Mouse (Mus musculus) MEL (cell line): ENCODE data around the gene Zfp568. TPM values are rescaled to one million over a fixed set of nuclear protein-coding genes. Genes with fewer than 3 reads are reported as not detected.

Experiments
- DNase-seq: peaks from one replicate; pipeline ENCODE4 v3.0.0; 2011; ENCODE audit warnings: low read depth, low spot score
- H3K27ac ChIP-seq: 2 replicates; pipeline ENCODE4 v1.5.1; 2012; ENCODE audit warnings: low read depth, mild to moderate bottlenecking, control low read depth, low read length, moderate library complexity; ENCODE audit not compliant: control insufficient read depth
- H3K27me3 ChIP-seq, 2 experiments: fragments of 150-350 bp in 1 of 2; sonication (generic) in 1 of 2; 2 replicates each; pipeline ENCODE4 v1.6.1; 2012; ENCODE audit warnings: low read length in 2 of 2, mild to moderate bottlenecking in 2 of 2, improper control_type of control experiment in 1 of 2, moderate library complexity in 1 of 2; ENCODE audit not compliant: insufficient read depth in 2 of 2, control insufficient read depth in 1 of 2
- H3K36me3 ChIP-seq, 2 experiments: 2 replicates each; pipeline ENCODE4 v1.6.1; 2012 to 2014; ENCODE audit warnings: low read length in 2 of 2, improper control_type of control experiment in 1 of 2, inconsistent platforms in 1 of 2, mild to moderate bottlenecking in 1 of 2; ENCODE audit not compliant: insufficient read depth in 2 of 2, control insufficient read depth in 1 of 2
- H3K4me1 ChIP-seq, 2 experiments: fragments of 150-350 bp in 1 of 2; sonication (generic) in 1 of 2; 2 replicates each; pipeline ENCODE4 v1.6.1; 2012; ENCODE audit warnings: low read length in 2 of 2, improper control_type of control experiment in 1 of 2, mild to moderate bottlenecking in 1 of 2; ENCODE audit not compliant: insufficient read depth in 2 of 2, control insufficient read depth in 1 of 2
- H3K4me3 ChIP-seq, 2 experiments: fragments of 150-350 bp in 1 of 2; sonication (generic) in 1 of 2; 2 replicates each; pipeline ENCODE4 v1.5.1; 2012; ENCODE audit warnings: low read depth in 2 of 2, low read length in 2 of 2, mild to moderate bottlenecking in 2 of 2, moderate library complexity in 2 of 2, control low read depth in 1 of 2, improper control_type of control experiment in 1 of 2; ENCODE audit not compliant: control insufficient read depth in 1 of 2, insufficient read depth in 1 of 2
- H3K79me2 ChIP-seq: 2 replicates; pipeline ENCODE4 v1.6.1; 2012; ENCODE audit warnings: mild to moderate bottlenecking, low read length, moderate library complexity; ENCODE audit not compliant: control insufficient read depth, poor library complexity, insufficient read depth
- H3K9ac ChIP-seq: 2 replicates; pipeline ENCODE4 v1.6.1; 2012; ENCODE audit warnings: low read depth, mild to moderate bottlenecking, control low read depth, low read length, moderate library complexity; ENCODE audit not compliant: control insufficient read depth, poor library complexity, severe bottlenecking
- H3K9me3 ChIP-seq: fragments of 150-350 bp; sonication (generic); replicated peaks from 2 replicates; pipeline ENCODE4 v1.6.1; 2012; ENCODE audit warnings: mild to moderate bottlenecking, low read length, improper control_type of control experiment, moderate library complexity; ENCODE audit not compliant: insufficient read depth
- BHLHE40 ChIP-seq: IDR thresholded peaks from 2 replicates; pipeline ENCODE4 v1.6.1; 2012; ENCODE audit warnings: low read depth, mild to moderate bottlenecking, inconsistent platforms, low read length, improper control_type of control experiment, borderline replicate concordance
- CHD1 ChIP-seq: IDR thresholded peaks from 2 replicates; pipeline ENCODE4 v1.6.1; 2012; ENCODE audit warnings: low read depth, mild to moderate bottlenecking, inconsistent platforms, low read length, improper control_type of control experiment
- CHD2 ChIP-seq: IDR thresholded peaks from 2 replicates; pipeline ENCODE4 v1.6.1; 2011; ENCODE audit warnings: low read length, improper control_type of control experiment
- EP300 ChIP-seq, 2 experiments: IDR thresholded peaks; 2 replicates each; pipeline ENCODE4 v1.6.1; 2011; ENCODE audit warnings: improper control_type of control experiment in 2 of 2, low read length in 2 of 2, low read depth in 1 of 2, mild to moderate bottlenecking in 1 of 2
- GABPA ChIP-seq: IDR thresholded peaks from 2 replicates; pipeline ENCODE4 v1.6.1; 2012; ENCODE audit warnings: low read depth, mild to moderate bottlenecking, inconsistent platforms, low read length, improper control_type of control experiment, moderate library complexity
- GATA1 ChIP-seq: IDR thresholded peaks from 2 replicates; pipeline ENCODE4 v1.6.1; 2011; ENCODE audit warnings: low read depth, low read length, improper control_type of control experiment
- MAZ ChIP-seq: IDR thresholded peaks from 2 replicates; pipeline ENCODE4 v1.6.1; 2012; ENCODE audit warnings: low read depth, mild to moderate bottlenecking, inconsistent platforms, low read length, improper control_type of control experiment
- MYC ChIP-seq: IDR thresholded peaks from 2 replicates; pipeline ENCODE4 v1.6.1; 2011; ENCODE audit warnings: low read depth, mild to moderate bottlenecking, low read length, improper control_type of control experiment, moderate library complexity
- POLR2AphosphoS5 ChIP-seq: IDR thresholded peaks from 2 replicates; pipeline ENCODE4 v1.6.1; 2012; ENCODE audit warnings: low read depth, borderline replicate concordance, mild to moderate bottlenecking, inconsistent platforms, low read length, moderate library complexity, mixed read lengths
- RAD21 ChIP-seq: IDR thresholded peaks from 2 replicates; pipeline ENCODE4 v1.6.1; 2011; ENCODE audit warnings: mild to moderate bottlenecking, low read depth, low read length, improper control_type of control experiment
- RCOR1 ChIP-seq: IDR thresholded peaks from 2 replicates; pipeline ENCODE4 v1.6.1; 2012; ENCODE audit warnings: low read depth, mild to moderate bottlenecking, inconsistent platforms, low read length, improper control_type of control experiment
- TCF12 ChIP-seq: IDR thresholded peaks from 2 replicates; pipeline ENCODE4 v1.6.1; 2014; ENCODE audit warnings: low read depth, mild to moderate bottlenecking, inconsistent platforms, low read length, improper control_type of control experiment, moderate library complexity
- USF1 ChIP-seq: IDR thresholded peaks from 2 replicates; pipeline ENCODE4 v1.6.1; 2014; ENCODE audit warnings: low read depth, mild to moderate bottlenecking, inconsistent platforms, low read length, improper control_type of control experiment, moderate library complexity
- USF2 ChIP-seq, 2 experiments: IDR thresholded peaks; 2 replicates each; pipeline ENCODE4 v1.6.1; 2011 to 2012; ENCODE audit warnings: improper control_type of control experiment in 2 of 2, low read length in 2 of 2, borderline replicate concordance in 1 of 2, inconsistent platforms in 1 of 2, low read depth in 1 of 2, mild to moderate bottlenecking in 1 of 2; ENCODE audit not compliant: insufficient read depth in 1 of 2
- ZKSCAN1 ChIP-seq: IDR thresholded peaks from 2 replicates; pipeline ENCODE4 v1.6.1; 2012; ENCODE audit warnings: low read depth, mild to moderate bottlenecking, inconsistent platforms, low read length, improper control_type of control experiment, moderate library complexity
- ZMIZ1 ChIP-seq: IDR thresholded peaks from 2 replicates; pipeline ENCODE4 v1.6.1; 2012; ENCODE audit warnings: low read depth, mild to moderate bottlenecking, inconsistent platforms, low read length, improper control_type of control experiment, moderate library complexity
- ZNF384 ChIP-seq: IDR thresholded peaks from 2 replicates; pipeline ENCODE4 v1.6.1; 2012; ENCODE audit warnings: low read depth, mild to moderate bottlenecking, inconsistent platforms, low read length, improper control_type of control experiment
- polyA plus RNA-seq, 2 experiments: library from polyadenylated mRNA; stranded (reverse) in 1 of 2; unstranded in 1 of 2; fragments of >175 nt in 1 of 2; fragments of >200 nt in 1 of 2; gene quantifications; 2 replicates each; pipeline versions ENCODE4 v1.2.1 to v1.2.4; 2012; ENCODE audit warnings: low replicate concordance in 2 of 2, low read depth in 1 of 2; ENCODE audit not compliant: insufficient read length in 2 of 2, insufficient read depth in 1 of 2, missing spikeins in 1 of 2
- total RNA-seq: library from RNA; depleted of rRNA; stranded (reverse); fragments of 300-350 nt; gene quantifications from 2 replicates; pipeline ENCODE4 v1.2.3, GENCODE M21; 2012

Gene Zfp568
- total and polyA plus RNA-seq, 3 experiments, result 12.5 to 141 (median 15.4) TPM

GRCm38 (mm10) chr7:30034331-30034730, 50.6 kb downstream of the Zfp568 start:
- Histone ChIP-seq H3K36me3 (peaks cover 0 to 2% of the 10 kb centered on the region in 2 experiments; a peak in 2 of 4 replicates), H3K9ac (no peak overlapping the region)

GRCm38 (mm10) chr7:30044354-30044753, 60.6 kb downstream of the Zfp568 start:
- Histone ChIP-seq H3K36me3 (no peaks in the 10 kb centered on the region), H3K9me3 (no peaks in the 10 kb centered on the region), H3K4me1 (no peaks in the 10 kb centered on the region), H3K9ac (no peak overlapping the region), H3K4me3 (no peak overlapping the region), H3K27me3 (no peaks in the 10 kb centered on the region), H3K79me2 (no peaks in the 10 kb centered on the region), H3K27ac (no peak overlapping the region)
- DNase-seq, result no peak
- no peak for TF ChIP-seq USF2 (IDR thresholded peaks at IDR 0.05; ENCODE audit: borderline replicate concordance in 1 of 2, insufficient read depth in 1 of 2, low read depth in 1 of 2, low read length in 2 of 2)
- no peak for TF ChIP-seq MAZ
- no peak for TF ChIP-seq ZKSCAN1
- TF ChIP-seq GATA1, result no peak
- TF ChIP-seq GABPA, result no peak
- TF ChIP-seq CHD1, result no peak
- no peak for TF ChIP-seq ZMIZ1
- no peak for TF ChIP-seq POLR2AphosphoS5
- TF ChIP-seq CHD2, result no peak
- no peak for TF ChIP-seq RCOR1
- no peak for TF ChIP-seq RAD21
- TF ChIP-seq EP300 (IDR thresholded peaks at IDR 0.05; ENCODE audit: low read depth in 1 of 2, low read length in 2 of 2), result no peak
- TF ChIP-seq MYC, result no peak

More at GRCm38 (mm10) chr7:30034331-30034730, 50.6 kb downstream of the Zfp568 start:
- H3K27ac ChIP-seq, result no peak overlapping the region
- TF ChIP-seq RCOR1 (no peak), ZNF384 (no peak), RAD21 (no peak), USF1 (no peak), MAZ (no peak), GATA1 (no peak), USF2 (IDR thresholded peaks at IDR 0.05; ENCODE audit: borderline replicate concordance in 1 of 2, insufficient read depth in 1 of 2, low read depth in 1 of 2, low read length in 2 of 2) (no peak), BHLHE40 (no peak), TCF12 (no peak), CHD2 (no peak)
- TF ChIP-seq, all 39 proteins: peak for 0
- no peak for DNase-seq
- H3K79me2 ChIP-seq, result no peaks in the 10 kb centered on the region
- H3K4me1 ChIP-seq, result peaks cover 0 to 3% of the 10 kb centered on the region in 2 experiments; a peak in 1 of 4 replicates
- H3K9me3 ChIP-seq, result no peaks in the 10 kb centered on the region
- H3K27me3 ChIP-seq, result no peaks in the 10 kb centered on the region
- no peak overlapping the region for H3K4me3 ChIP-seq
